Mouse (Mus musculus) stomach, embryonic 16.5 days (tissue): Measurements from ENCODE around the gene Hcls1. TPM values are rescaled to one million over a fixed set of nuclear protein-coding genes. Genes with fewer than 3 reads are reported as not detected.
A peak's percentile ranks its signal among the peaks of the same experiment; 100 is the strongest.

Experiments
- ATAC-seq: fragments of 200-750 bp; cut with Nextera tagmentation; 2 replicates; pipeline ENCODE4 v1.8.0; 2017; ENCODE audit warnings: moderate number of reproducible peaks, moderate TSS enrichment; ENCODE audit not compliant: insufficient read depth, low FRiP score
- H3K27ac ChIP-seq: fragments of 300-500 bp; sonication (generic); 2 replicates; pipeline ENCODE4 v1.5.1; 2014; ENCODE audit warnings: low read length
- H3K27me3 ChIP-seq: fragments of 300-500 bp; sonication (generic); 2 replicates; pipeline ENCODE4 v1.6.1; 2014; ENCODE audit warnings: low read length, control low read depth, mixed read lengths; ENCODE audit not compliant: control insufficient read depth, insufficient read depth
- H3K36me3 ChIP-seq: fragments of 300-500 bp; sonication (generic); 2 replicates; pipeline ENCODE4 v1.6.1; 2014; ENCODE audit warnings: low read length; ENCODE audit not compliant: control insufficient read depth, insufficient read depth
- H3K4me1 ChIP-seq: fragments of 300-500 bp; sonication (generic); 2 replicates; pipeline ENCODE4 v1.6.1; 2014; ENCODE audit warnings: low read length, control low read depth, mixed read lengths; ENCODE audit not compliant: control insufficient read depth, insufficient read depth
- H3K4me2 ChIP-seq: fragments of 300-500 bp; sonication (generic); 2 replicates; pipeline ENCODE4 v1.6.1; 2014; ENCODE audit warnings: low read depth, low read length, mixed read lengths
- H3K4me3 ChIP-seq: fragments of 300-500 bp; sonication (generic); replicated peaks from 2 replicates; pipeline ENCODE4 v1.5.1; 2014; ENCODE audit warnings: mild to moderate bottlenecking, low read length
- H3K9ac ChIP-seq: fragments of 300-500 bp; sonication (generic); 2 replicates; pipeline ENCODE4 v1.6.1; 2014; ENCODE audit warnings: low read length
- H3K9me3 ChIP-seq: fragments of 300-500 bp; sonication (generic); replicated peaks from 2 replicates; pipeline ENCODE4 v1.6.1; 2016; ENCODE audit warnings: low read length, control low read depth; ENCODE audit not compliant: control insufficient read depth
- WGBS: fragments of 180-500 bp; shearing (Covaris S2); extraction: QIAGEN DNeasy Blood & Tissue Kit; methylation state at CpG from one replicate; pipeline ENCODE4 v1.1.7; 2014; 5-methylcytosine and 5-hydroxymethylcytosine counted together
- polyA plus RNA-seq: library from polyadenylated mRNA; unstranded; fragments of >200 nt; fragmentation: Nextera tagmentation; extraction: Ambion mirVana; gene quantifications from 2 replicates; pipeline ENCODE4 v1.2.1, GENCODE M21; 2015

Hcls1 gene
- polyA plus RNA-seq, 1 experiment from 2014 or later, result 10.9 TPM

- WGBS, result 66% methylated on average over 13 of the region's 13 CpGs
- Histone ChIP-seq H3K27ac (no peak overlapping the region), H3K4me1 (no peaks in the 10 kb centered on the region), H3K4me3 (no peak overlapping the region), H3K4me2 (no peak overlapping the region), H3K9me3 (no peaks in the 10 kb centered on the region), H3K9ac (no peak overlapping the region), H3K36me3 (peaks cover 18% of the 10 kb centered on the region; the same call in 1 of the 2 replicates), H3K27me3 (no peaks in the 10 kb centered on the region)
- no peak for ATAC-seq
These were observed 22.5 kb upstream of the Hcls1 start for GRCm38 (mm10) chr16:36912311-36912710.

GRCm38 (mm10) chr16:36914195-36914594, 20.6 kb upstream of the Hcls1 start:
- Histone ChIP-seq H3K9ac (no peak overlapping the region), H3K27me3 (no peaks in the 10 kb centered on the region), H3K36me3 (peaks cover 9% of the 10 kb centered on the region; the same call in 1 of the 2 replicates), H3K9me3 (no peaks in the 10 kb centered on the region), H3K4me3 (no peak overlapping the region), H3K4me1 (no peaks in the 10 kb centered on the region), H3K4me2 (no peak overlapping the region), H3K27ac (no peak overlapping the region)
- 60% methylated on average over 5 of the region's 5 CpGs for WGBS
- peak; percentile 56 for ATAC-seq

- H3K27me3 ChIP-seq, result no peaks in the 10 kb centered on the region
- H3K4me3 ChIP-seq, result no peak overlapping the region
- no peak overlapping the region for H3K27ac ChIP-seq
- no peaks in the 10 kb centered on the region for H3K9me3 ChIP-seq
- H3K36me3 ChIP-seq, result peaks cover 3% of the 10 kb centered on the region; the same call in 1 of the 2 replicates
- H3K4me2 ChIP-seq, result no peak overlapping the region
- H3K9ac ChIP-seq, result no peak overlapping the region
- H3K4me1 ChIP-seq, result no peaks in the 10 kb centered on the region
- 95% methylated on average over 10 of the region's 10 CpGs for WGBS
- no peak for ATAC-seq
These were observed 16.3 kb upstream of the Hcls1 start for GRCm38 (mm10) chr16:36918505-36918904.

GRCm38 (mm10) chr16:36920410-36920809, 14.4 kb upstream of the Hcls1 start:
- Histone ChIP-seq H3K4me3 (no peak overlapping the region), H3K36me3 (no peaks in the 10 kb centered on the region), H3K27me3 (no peaks in the 10 kb centered on the region), H3K4me2 (no peak overlapping the region), H3K27ac (no peak overlapping the region), H3K9ac (no peak overlapping the region), H3K4me1 (no peaks in the 10 kb centered on the region), H3K9me3 (no peaks in the 10 kb centered on the region)
- 83% methylated on average over 3 of the region's 3 CpGs for WGBS
- ATAC-seq, result no peak

GRCm38 (mm10) chr16:36921067-36921613, 13.6 kb upstream of the Hcls1 start:
- no peak for ATAC-seq

GRCm38 (mm10) chr16:36921980-36922379, 12.8 kb upstream of the Hcls1 start:
- H3K4me1 ChIP-seq, result no peaks in the 10 kb centered on the region
- H3K4me3 ChIP-seq, result no peak overlapping the region
- no peaks in the 10 kb centered on the region for H3K9me3 ChIP-seq
- no peaks in the 10 kb centered on the region for H3K36me3 ChIP-seq
- WGBS, result 86% methylated on average over 6 of the region's 6 CpGs
- H3K27ac ChIP-seq, result no peak overlapping the region
- no peak overlapping the region for H3K9ac ChIP-seq
- H3K4me2 ChIP-seq, result no peak overlapping the region
- H3K27me3 ChIP-seq, result no peaks in the 10 kb centered on the region
- no peak for ATAC-seq

More at GRCm38 (mm10) chr16:36921067-36921613, 13.6 kb upstream of the Hcls1 start:
- Histone ChIP-seq H3K4me2 (no peak overlapping the region), H3K9ac (no peak overlapping the region), H3K4me3 (no peak overlapping the region), H3K9me3 (no peaks in the 10 kb centered on the region), H3K4me1 (no peaks in the 10 kb centered on the region), H3K36me3 (no peaks in the 10 kb centered on the region), H3K27ac (no peak overlapping the region), H3K27me3 (no peaks in the 10 kb centered on the region)
- 90% methylated on average over 8 of the region's 8 CpGs for WGBS

- H3K4me1 ChIP-seq, result no peaks in the 10 kb centered on the region
- no peak overlapping the region for H3K4me3 ChIP-seq
- no peak overlapping the region for H3K4me2 ChIP-seq
- 0 out of 2 replicates have a peak, but pooled peaks cover 7% of the 10 kb centered on the region for H3K36me3 ChIP-seq
- no peak overlapping the region for H3K27ac ChIP-seq
- H3K9ac ChIP-seq, result no peak overlapping the region
- no peaks in the 10 kb centered on the region for H3K9me3 ChIP-seq
- 94% methylated on average over 8 of the region's 8 CpGs for WGBS
- no peak for ATAC-seq
- no peaks in the 10 kb centered on the region for H3K27me3 ChIP-seq
These were observed 10.5 kb upstream of the Hcls1 start for GRCm38 (mm10) chr16:36924312-36924711.

- no peak for ATAC-seq
- Histone ChIP-seq H3K4me2 (no peak overlapping the region), H3K9ac (no peak overlapping the region), H3K27me3 (no peaks in the 10 kb centered on the region), H3K4me3 (no peak overlapping the region), H3K4me1 (no peaks in the 10 kb centered on the region), H3K9me3 (no peaks in the 10 kb centered on the region), H3K27ac (no peak overlapping the region), H3K36me3 (0 out of 2 replicates have a peak, but pooled peaks cover 13% of the 10 kb centered on the region)
- 89% methylated on average over 6 of the region's 6 CpGs for WGBS
These were observed 9.4 kb upstream of the Hcls1 start for GRCm38 (mm10) chr16:36925351-36925750.

GRCm38 (mm10) chr16:36925797-36926196, 9.0 kb upstream of the Hcls1 start:
- no peaks in the 10 kb centered on the region for H3K4me1 ChIP-seq
- H3K9ac ChIP-seq, result no peak overlapping the region
- ATAC-seq, result no peak
- 72% methylated on average over 6 of the region's 6 CpGs for WGBS
- no peaks in the 10 kb centered on the region for H3K9me3 ChIP-seq
- no peak overlapping the region for H3K27ac ChIP-seq
- no peaks in the 10 kb centered on the region for H3K27me3 ChIP-seq
- H3K4me3 ChIP-seq, result no peak overlapping the region
- no peak overlapping the region for H3K4me2 ChIP-seq
- 0 out of 2 replicates have a peak, but pooled peaks cover 13% of the 10 kb centered on the region for H3K36me3 ChIP-seq
